Mouse (Mus musculus): ENCODE results near the gene Gas7. TPM values are rescaled to one million over a fixed set of nuclear protein-coding genes. Genes with fewer than 3 reads are reported as not detected.

Gene Gas7
- total RNA-seq, 2 experiments from 2014 or later = 429 to 466 TPM

- no peak for DNase-seq (ENCODE audit: extremely low spot score in 1 of 2, low spot score in 1 of 2)
These were observed 76.0 kb downstream of the Gas7 start for GRCm38 (mm10) chr11:67531286-67531685.

- DNase-seq (ENCODE audit: extremely low spot score in 1 of 2, low spot score in 1 of 2) = no peak
These were observed 76.8 kb downstream of the Gas7 start for GRCm38 (mm10) chr11:67531926-67532565.

GRCm38 (mm10) chr11:67532728-67533127 lies 77.5 kb downstream of the Gas7 start:
- no peak for DNase-seq (ENCODE audit: extremely low spot score in 1 of 2, low spot score in 1 of 2)

GRCm38 (mm10) chr11:67533151-67533550 lies 77.9 kb downstream of the Gas7 start:
- DNase-seq (ENCODE audit: extremely low spot score in 1 of 2, low spot score in 1 of 2) = no peak

- no peak for DNase-seq (ENCODE audit: extremely low spot score in 1 of 2, low spot score in 1 of 2)
These were observed 80.5 kb downstream of the Gas7 start for GRCm38 (mm10) chr11:67535703-67536102.

- no peak for DNase-seq (ENCODE audit: extremely low spot score in 1 of 2, low spot score in 1 of 2)
These were observed 81.2 kb downstream of the Gas7 start for GRCm38 (mm10) chr11:67536413-67536812.

- DNase-seq (ENCODE audit: extremely low spot score in 1 of 2, low spot score in 1 of 2) = no peak
These were observed 82.1 kb downstream of the Gas7 start for GRCm38 (mm10) chr11:67537353-67537752.

- no peak for DNase-seq (ENCODE audit: extremely low spot score in 1 of 2, low spot score in 1 of 2)
These were observed 83.3 kb downstream of the Gas7 start for GRCm38 (mm10) chr11:67538557-67538956.

- DNase-seq (ENCODE audit: extremely low spot score in 1 of 2, low spot score in 1 of 2) = no peak
These were observed 89.6 kb downstream of the Gas7 start for GRCm38 (mm10) chr11:67544656-67545432.

- no peak for DNase-seq (ENCODE audit: extremely low spot score in 1 of 2, low spot score in 1 of 2)
These were observed 91.3 kb downstream of the Gas7 start for GRCm38 (mm10) chr11:67546582-67546981.

GRCm38 (mm10) chr11:67549306-67549705 lies 94.1 kb downstream of the Gas7 start:
- DNase-seq (ENCODE audit: extremely low spot score in 1 of 2, low spot score in 1 of 2) = no peak

GRCm38 (mm10) chr11:67549762-67550488 lies 94.7 kb downstream of the Gas7 start:
- DNase-seq (ENCODE audit: extremely low spot score in 1 of 2, low spot score in 1 of 2) = no peak

GRCm38 (mm10) chr11:67552400-67552799 lies 97.2 kb downstream of the Gas7 start:
- DNase-seq (ENCODE audit: extremely low spot score in 1 of 2, low spot score in 1 of 2) = no peak

GRCm38 (mm10) chr11:67554276-67554675 lies 99.0 kb downstream of the Gas7 start:
- peak in 1 of 2 experiments; percentile 36 for DNase-seq (ENCODE audit: extremely low spot score in 1 of 2, low spot score in 1 of 2)

- no peak for DNase-seq (ENCODE audit: extremely low spot score in 1 of 2, low spot score in 1 of 2)
These were observed 101.1 kb downstream of the Gas7 start for GRCm38 (mm10) chr11:67556360-67556759.

GRCm38 (mm10) chr11:67558772-67559448 lies 103.7 kb downstream of the Gas7 start:
- DNase-seq (ENCODE audit: extremely low spot score in 1 of 2, low spot score in 1 of 2) = no peak

GRCm38 (mm10) chr11:67559522-67559921 lies 104.3 kb downstream of the Gas7 start:
- no peak for DNase-seq (ENCODE audit: extremely low spot score in 1 of 2, low spot score in 1 of 2)

GRCm38 (mm10) chr11:67561631-67562030 lies 106.4 kb downstream of the Gas7 start:
- DNase-seq (ENCODE audit: extremely low spot score in 1 of 2, low spot score in 1 of 2) = no peak

- no peak for DNase-seq (ENCODE audit: extremely low spot score in 1 of 2, low spot score in 1 of 2)
These were observed 107.9 kb downstream of the Gas7 start for GRCm38 (mm10) chr11:67563141-67563540.

GRCm38 (mm10) chr11:67564003-67564637 lies 108.9 kb downstream of the Gas7 start:
- DNase-seq (ENCODE audit: extremely low spot score in 1 of 2, low spot score in 1 of 2) = no peak

All from layer of hippocampus, postnatal 25 days (tissue).